Mouse (Mus musculus) liver, adult (tissue): Measurements from ENCODE around the gene Zkscan7.

ENCODE experiments used
- GATA4 ChIP-seq: IDR thresholded peaks from 2 replicates; pipeline ENCODE4 v1.6.1; 2014; ENCODE audit warnings: mild to moderate bottlenecking, low read length; ENCODE audit not compliant: insufficient replicate concordance

Gene Zkscan7

DNA sequence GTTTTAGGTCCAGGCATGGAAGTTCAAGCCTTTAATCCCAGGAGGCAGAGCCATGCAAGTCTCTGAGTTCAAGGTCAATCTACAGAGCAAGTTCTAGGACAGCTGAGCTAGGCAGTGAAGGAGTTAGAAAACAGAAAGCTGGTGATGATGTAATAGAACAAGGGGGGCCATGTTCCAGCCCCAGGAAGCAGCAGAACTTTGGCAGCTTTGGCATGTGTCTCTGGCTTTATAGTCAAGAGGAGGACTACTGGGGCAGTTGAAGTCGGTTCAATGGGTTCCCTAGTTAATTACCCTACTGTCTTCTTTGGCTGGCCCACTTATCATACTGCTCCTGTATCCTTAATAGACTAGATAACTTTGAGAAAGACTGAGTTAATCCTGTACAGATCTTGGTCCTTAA lies 10.8 kb upstream of the Zkscan7 start:
- TF ChIP-seq GATA4: no peak

DNA sequence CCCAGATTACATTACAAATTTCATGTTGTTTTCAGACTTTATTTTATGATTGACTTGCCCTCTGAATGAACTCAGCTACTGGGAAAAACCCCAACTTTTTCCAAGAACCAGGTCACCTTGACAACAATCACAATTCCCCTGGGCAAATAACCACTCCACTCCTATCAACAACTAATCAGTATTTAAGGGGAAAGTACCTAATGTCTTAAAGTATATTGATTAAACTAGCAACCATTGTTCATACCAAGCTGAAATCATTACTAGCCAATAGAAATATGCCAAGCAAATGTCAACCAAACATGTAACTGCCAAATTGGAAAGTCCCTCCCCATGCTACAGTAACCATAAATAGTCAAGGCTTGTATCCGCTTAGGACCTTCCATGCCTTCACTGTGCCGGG lies 10.3 kb upstream of the Zkscan7 start:
- no peak for TF ChIP-seq GATA4

DNA sequence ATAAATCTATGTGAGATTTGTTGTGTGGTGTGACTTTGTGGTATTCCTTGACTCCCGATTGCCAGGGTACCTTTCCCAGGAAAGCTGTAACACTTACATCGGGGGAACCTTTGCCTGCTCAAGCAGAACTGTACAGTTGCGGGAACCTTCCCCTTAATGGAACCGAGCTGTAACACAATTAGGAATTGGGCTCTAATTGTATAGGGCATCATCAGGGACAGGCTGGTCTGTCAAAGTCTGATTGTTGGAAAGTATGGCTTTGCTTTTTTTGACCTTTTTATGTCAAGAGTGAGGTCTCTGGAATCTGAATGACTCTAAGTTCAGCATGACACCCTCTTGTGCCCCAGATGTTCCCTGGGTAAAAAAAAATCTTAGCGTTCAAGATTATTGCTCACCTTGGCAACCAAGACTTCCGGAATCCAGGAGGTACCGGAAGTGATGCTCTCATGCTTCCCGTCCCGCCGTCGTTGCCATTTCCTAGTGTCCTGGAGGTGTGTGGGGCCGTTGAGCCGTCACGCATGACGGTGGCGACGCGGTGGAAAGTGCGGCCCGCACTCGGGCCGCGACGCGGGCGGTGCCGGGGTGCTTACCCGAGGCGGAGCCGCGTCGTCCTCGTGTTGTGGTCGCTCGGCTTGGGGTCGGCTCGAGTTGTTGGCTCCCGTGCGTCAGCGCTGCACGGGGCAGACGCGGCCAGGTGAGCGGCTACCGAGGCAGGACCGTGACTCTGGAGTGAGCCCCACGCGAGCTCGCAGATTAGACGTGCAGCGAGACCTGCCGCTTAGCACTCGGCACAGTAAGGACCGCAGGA lies 1.1 kb downstream of the Zkscan7 start:
- TF ChIP-seq GATA4: no peak

DNA sequence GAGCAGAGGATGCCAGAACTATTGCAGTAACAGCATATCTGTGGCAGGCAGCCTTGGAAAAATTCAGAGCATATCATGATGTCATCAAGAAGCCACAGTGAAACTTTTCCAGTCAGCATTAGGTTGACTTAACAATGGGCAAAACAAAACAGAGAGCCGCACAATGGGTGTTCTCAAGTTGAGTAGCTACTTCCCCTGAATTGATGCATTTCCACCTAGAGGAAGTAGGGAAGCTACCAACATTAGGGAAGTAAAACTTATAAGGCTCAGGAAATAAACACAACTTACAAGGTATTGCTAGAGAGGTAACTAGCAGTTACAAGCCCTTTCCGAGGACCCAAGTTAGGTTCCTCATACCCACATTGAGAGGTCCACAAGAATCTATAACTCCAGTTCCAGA lies 15.6 kb downstream of the Zkscan7 start:
- no peak for TF ChIP-seq GATA4

DNA sequence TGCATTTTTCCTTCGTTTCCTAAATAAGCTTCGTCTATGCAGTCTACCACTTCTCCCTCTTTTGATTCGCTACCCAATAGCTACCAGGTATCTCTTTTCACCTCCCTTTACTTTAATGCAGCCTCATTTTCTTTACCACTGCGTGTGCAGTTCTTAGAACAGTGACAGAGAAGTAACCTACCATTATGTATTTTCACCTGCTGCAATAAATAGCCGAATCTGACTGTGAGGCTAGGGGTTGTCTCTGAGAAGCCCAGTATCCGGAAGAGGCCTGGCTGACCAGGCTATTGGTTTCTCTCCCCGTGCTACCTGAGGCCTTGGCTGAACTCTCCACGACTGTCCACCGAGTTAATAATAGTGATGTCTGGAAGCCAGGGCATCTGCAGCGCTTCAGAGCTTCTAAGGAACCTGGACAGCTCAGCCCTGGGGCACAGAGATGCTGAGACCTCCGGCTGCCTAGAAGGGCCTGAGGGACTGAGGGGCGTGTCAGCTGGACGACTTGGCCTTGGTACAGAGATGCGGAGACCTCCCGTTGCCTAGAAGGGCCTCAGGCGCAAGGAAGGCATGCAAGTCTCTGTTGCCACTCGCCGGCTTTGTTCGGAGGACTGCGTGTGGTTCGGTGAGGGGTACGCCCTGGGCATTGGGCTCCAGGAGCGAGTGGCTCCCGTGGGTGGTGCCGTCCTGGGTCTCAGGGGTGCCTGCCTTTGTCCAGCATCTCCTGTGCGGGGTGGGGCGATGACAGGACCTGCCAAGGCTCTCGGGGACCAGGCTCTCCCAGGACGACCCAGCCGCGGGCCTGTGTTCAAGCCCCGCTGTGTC lies 17.4 kb downstream of the Zkscan7 start:
- no peak for TF ChIP-seq GATA4

DNA sequence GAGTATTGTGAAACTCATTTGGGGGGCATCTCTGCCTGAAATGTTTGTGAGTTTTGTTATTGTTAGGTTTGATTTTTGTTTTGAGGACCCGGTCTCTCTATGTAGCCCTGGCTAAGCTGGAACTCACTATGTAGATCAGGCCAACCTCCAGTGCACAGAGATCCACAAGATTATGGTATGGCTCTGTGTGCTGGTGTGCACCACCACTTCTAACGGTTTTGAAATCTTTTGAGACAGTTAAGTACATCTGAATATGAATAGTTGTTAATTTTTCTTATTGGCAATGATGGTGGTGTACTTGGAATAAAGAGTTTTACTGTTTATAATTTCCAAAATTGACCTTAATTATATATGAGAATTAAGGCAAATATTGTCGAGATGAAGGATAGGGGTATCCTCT lies 37.0 kb downstream of the Zkscan7 start:
- no peak for TF ChIP-seq GATA4

DNA sequence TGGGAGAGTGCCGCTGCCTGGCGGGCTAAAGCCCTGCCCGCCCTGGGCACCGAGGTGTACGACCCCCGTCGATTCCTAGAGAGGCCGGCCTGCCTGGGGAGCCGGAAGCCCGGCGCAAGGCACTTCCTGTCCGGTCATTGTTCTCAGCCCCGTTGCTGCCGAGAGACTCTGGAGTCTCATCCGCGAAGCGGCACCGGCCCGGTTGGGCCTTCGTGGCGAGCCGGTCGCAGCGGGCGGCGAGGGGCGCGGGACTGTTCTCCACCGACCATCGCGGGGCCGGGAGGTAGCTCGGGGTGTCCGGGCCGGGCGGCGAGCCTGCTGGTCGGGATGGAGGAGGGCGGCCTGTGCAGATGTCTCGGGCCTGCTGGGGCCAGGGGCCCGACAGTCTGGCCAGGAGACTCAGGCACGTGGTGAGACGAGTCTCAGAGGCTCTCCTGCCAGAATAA lies 37.5 kb downstream of the Zkscan7 start, which contains the start of gene Zfp105:
TSS of gene Zfp105 (plus strand) at position 137 of the 446 bp plus-strand sequence.
- no peak for TF ChIP-seq GATA4

DNA sequence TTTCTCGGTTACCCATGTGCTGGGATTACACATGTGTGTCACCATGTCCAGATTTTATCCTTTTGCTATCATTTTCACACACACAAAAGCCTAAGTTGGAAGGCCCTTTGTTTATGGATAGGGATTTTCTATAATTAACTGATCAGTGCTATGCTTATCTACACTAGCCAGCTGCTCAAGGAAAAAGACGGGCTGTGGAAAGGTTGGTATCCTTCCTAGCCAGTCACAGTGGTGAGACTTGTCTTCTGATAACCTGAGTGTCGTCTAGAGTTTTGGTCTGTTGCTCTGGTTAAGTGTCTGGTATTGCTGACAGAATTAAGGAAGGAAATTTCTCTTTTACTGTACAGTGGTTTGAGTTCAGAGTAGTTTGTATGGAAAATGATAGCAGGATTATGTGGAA lies 43.4 kb downstream of the Zkscan7 start:
- no peak for TF ChIP-seq GATA4
